Mouse (Mus musculus): Measurements from ENCODE around the gene Sh2b3. TPM values are rescaled to one million over a fixed set of nuclear protein-coding genes. Genes with fewer than 3 reads are reported as not detected.

The Sh2b3 gene
- polyA plus RNA-seq, 1 experiment: 16.3 TPM

GRCm38 (mm10) chr5:121846322-121846721 is 8.9 kb upstream of the Sh2b3 start:
- no peak for DNase-seq (ENCODE audit: extremely low spot score in 1 of 2, low spot score in 1 of 2)

GRCm38 (mm10) chr5:121845361-121845760 is 7.9 kb upstream of the Sh2b3 start:
- no peak for DNase-seq (ENCODE audit: extremely low spot score in 1 of 2, low spot score in 1 of 2)

- DNase-seq (ENCODE audit: extremely low spot score in 1 of 2, low spot score in 1 of 2): no peak
Measured at GRCm38 (mm10) chr5:121843138-121843905, 5.9 kb upstream of the Sh2b3 start.

- DNase-seq (ENCODE audit: extremely low spot score in 1 of 2, low spot score in 1 of 2): peak in 1 of 2 experiments; percentile 86
Measured at GRCm38 (mm10) chr5:121842665-121843118, 5.2 kb upstream of the Sh2b3 start.

- DNase-seq (ENCODE audit: extremely low spot score in 1 of 2, low spot score in 1 of 2): no peak
Measured at GRCm38 (mm10) chr5:121841973-121842372, 4.5 kb upstream of the Sh2b3 start.

GRCm38 (mm10) chr5:121841516-121841915 is 4.1 kb upstream of the Sh2b3 start:
- DNase-seq (ENCODE audit: extremely low spot score in 1 of 2, low spot score in 1 of 2): no peak

- DNase-seq (ENCODE audit: extremely low spot score in 1 of 2, low spot score in 1 of 2): no peak
Measured at GRCm38 (mm10) chr5:121839128-121839473, 1.7 kb upstream of the Sh2b3 start.

- DNase-seq (ENCODE audit: extremely low spot score in 1 of 2, low spot score in 1 of 2): no peak
Measured at GRCm38 (mm10) chr5:121838341-121839127, 1.1 kb upstream of the Sh2b3 start.

GRCm38 (mm10) chr5:121836692-121837415 is 592 bp downstream of the Sh2b3 start:
- peak; percentile 57 to 80 for DNase-seq (ENCODE audit: extremely low spot score in 1 of 2, low spot score in 1 of 2)

- DNase-seq (ENCODE audit: extremely low spot score in 1 of 2, low spot score in 1 of 2): peak in 1 of 2 experiments; percentile 52
Measured at GRCm38 (mm10) chr5:121835949-121836691, 1.3 kb downstream of the Sh2b3 start.

GRCm38 (mm10) chr5:121834991-121835747 is 2.3 kb downstream of the Sh2b3 start:
- DNase-seq (ENCODE audit: extremely low spot score in 1 of 2, low spot score in 1 of 2): no peak

GRCm38 (mm10) chr5:121834241-121834606 is 3.2 kb downstream of the Sh2b3 start:
- no peak for DNase-seq (ENCODE audit: extremely low spot score in 1 of 2, low spot score in 1 of 2)

GRCm38 (mm10) chr5:121833572-121834240 is 3.7 kb downstream of the Sh2b3 start:
- DNase-seq (ENCODE audit: extremely low spot score in 1 of 2, low spot score in 1 of 2): no peak

- DNase-seq (ENCODE audit: extremely low spot score in 1 of 2, low spot score in 1 of 2): no peak
Measured at GRCm38 (mm10) chr5:121833159-121833558, 4.3 kb downstream of the Sh2b3 start.

GRCm38 (mm10) chr5:121832376-121833155 is 4.9 kb downstream of the Sh2b3 start:
- DNase-seq (ENCODE audit: extremely low spot score in 1 of 2, low spot score in 1 of 2): no peak

GRCm38 (mm10) chr5:121831002-121831601 is 6.3 kb downstream of the Sh2b3 start:
- no peak for DNase-seq (ENCODE audit: extremely low spot score in 1 of 2, low spot score in 1 of 2)

GRCm38 (mm10) chr5:121828491-121829432 is 8.7 kb downstream of the Sh2b3 start:
- DNase-seq (ENCODE audit: extremely low spot score in 1 of 2, low spot score in 1 of 2): peak in 1 of 2 experiments; percentile 58

Data from frontal cortex, adult 2 months (tissue).